Mouse (Mus musculus) B cell, adult 2 months (primary cell): Measurements from ENCODE around the gene St8sia4.

Experiments used
- DNase-seq, 2 experiments: peaks; one replicate each; pipeline ENCODE4 v3.0.0; 2022

The St8sia4 gene

DNA sequence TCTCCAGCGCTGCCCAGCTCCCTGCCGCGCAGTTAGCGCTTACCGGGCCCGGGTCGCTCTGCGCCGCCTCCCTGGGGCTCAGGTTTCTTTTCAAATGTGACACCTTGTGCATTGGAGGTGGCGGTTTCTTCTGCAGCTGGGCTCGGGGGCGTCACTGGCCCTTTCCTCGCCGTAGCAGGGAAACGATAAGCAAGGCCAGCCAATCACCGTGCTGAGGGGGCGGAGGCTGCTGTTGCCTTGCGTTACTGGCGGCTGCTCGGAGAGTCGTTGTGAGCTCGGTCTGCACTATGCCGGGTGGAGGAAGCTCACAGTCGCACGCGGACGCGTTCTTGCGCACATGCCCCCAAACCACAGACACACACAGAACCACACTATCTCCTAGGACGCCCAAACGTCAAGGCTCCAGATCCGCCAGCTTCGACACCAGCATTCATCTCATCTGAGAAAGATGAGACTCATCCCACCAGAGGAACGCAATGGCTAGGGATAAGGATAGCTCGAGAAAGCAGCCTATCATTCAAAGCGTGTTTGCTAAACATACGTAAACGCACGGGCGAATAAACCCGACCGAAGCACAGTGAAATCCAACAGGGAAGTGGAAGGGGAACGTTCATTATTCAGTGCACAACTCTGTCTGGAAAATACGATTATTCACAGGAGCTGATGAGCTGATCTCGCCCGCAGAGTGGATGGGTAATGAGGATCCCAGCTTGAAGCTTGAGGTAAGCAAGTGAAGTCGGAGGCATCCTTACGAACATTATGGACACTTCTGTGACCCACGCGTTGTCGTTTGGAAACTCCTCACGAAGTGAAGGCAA lies at the start of gene St8sia4:
Gene St8sia4, minus strand, starts transcription at position 137 of the 818 bp plus-strand sequence.
- peak; percentile 90 to 92 for DNase-seq

DNA sequence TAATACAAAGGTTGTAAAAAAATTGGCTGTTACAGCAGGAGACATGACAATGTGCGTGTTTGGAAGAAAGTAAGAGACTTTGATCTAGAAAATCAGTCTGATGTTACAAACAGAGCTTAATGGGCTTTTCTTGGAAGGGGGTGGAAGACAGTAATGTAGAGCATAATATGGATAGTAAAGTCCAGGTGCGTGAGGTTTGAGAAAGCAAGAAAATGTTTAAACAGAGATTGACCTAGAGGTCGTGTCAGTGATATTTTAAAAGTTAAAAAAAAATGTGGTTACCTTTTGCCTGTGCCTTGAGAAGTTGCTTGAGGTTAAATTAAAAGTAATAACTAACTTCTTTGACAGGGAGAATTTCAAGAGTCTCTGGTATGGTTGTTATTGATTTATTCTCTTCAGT lies 41.8 kb upstream of the St8sia4 start:
- no peak for DNase-seq

DNA sequence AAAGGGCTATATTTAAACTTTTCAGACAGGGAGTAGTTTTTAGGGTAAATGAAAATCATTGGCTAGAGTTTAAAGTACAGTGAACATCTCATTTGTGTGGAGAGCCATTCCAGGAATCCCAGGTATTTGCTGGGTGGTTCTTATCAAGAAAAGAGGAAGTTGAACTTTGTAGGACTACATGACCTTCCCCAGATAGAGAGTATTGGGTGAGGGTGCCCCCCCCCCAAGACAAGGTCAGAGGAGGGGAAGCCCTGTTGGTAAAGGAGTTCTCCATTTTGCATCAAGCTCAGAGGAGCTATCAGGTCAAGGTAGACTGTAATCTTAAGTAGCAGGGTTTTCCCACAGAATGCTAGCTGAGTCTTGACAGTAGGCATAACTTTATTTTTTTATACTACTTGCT lies 32.5 kb upstream of the St8sia4 start:
- DNase-seq = no peak

DNA sequence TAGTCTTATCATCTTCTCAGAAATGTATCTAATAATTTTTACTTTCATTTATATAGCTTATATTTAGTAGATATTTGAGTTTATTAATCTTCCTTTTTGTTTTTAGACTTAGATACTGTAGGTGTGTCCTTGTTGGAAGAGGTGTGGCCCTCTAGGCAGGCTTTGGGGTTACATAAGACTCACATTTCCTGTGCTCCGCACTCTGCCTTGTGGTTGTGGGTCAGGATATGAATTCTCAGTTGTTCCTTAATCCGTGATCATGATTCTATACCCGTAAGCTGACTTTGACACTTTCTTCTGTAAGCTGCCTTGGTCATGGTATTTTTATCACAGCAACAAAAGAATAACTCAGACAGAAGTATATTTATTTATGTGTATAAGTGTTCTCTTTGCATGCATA lies 6.7 kb upstream of the St8sia4 start:
- DNase-seq = no peak

DNA sequence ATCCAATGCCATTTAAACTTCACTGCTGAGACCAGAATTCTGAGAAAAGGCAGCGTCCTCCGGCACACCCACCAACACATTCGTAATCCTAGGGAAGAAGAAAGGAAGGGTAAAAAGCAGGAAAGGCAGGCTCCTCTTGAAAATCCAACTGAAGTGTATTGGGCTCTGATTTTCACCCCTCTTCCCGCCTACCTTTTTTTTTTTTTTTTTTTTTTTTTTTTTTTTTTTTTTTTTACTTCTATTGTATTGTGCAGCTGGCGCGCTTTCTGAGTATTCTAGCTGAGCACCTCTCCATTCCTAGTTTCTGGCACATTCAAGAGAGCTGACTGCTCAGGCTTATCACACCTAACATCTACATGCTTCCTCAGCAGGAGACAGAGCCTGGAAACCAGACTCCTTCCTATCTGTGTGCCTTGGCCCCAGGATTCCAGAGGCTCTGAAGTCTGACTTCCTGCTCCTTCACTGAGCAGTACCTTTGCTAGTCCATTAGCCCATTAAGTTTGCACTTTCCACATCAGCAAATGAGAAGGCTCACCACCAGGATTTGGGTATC lies 958 bp upstream of the St8sia4 start:
- no peak for DNase-seq

DNA sequence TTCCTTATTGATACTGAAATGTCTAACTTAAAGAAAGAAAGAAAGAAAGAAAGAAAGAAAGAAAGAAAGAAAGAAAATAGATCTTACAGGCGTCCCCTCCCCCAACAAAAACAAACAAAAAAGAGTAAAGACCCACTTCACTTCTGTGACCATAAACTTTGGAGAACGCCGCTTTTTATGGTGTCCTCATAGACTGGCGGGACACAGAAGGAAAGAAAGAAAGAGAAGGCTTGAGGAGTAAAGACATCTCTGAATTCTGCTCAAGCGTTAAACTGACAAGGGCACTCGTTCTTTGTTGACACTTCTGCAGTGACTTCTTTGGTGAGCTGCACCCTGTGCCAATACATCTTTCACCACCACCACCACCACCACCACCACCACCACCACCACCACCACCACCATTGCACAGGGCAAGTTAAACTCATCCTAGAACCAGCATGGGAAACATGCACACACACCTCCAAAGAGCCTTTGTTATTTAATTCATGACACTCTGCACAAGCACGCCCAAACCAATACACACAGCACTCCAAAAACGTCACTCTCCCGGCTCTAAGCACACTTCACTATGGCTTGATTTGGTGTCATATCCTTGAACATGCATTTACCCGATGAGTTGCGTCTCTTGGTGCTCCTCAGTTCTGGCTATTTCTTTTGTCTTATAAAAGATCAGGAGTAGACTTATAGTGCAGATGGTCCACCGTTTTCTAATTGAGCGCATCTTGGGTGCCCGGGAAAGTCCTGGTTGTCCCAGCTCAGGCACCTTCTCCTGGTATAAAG lies 640 bp downstream of the St8sia4 start:
- peak; percentile 39 to 50 for DNase-seq

DNA sequence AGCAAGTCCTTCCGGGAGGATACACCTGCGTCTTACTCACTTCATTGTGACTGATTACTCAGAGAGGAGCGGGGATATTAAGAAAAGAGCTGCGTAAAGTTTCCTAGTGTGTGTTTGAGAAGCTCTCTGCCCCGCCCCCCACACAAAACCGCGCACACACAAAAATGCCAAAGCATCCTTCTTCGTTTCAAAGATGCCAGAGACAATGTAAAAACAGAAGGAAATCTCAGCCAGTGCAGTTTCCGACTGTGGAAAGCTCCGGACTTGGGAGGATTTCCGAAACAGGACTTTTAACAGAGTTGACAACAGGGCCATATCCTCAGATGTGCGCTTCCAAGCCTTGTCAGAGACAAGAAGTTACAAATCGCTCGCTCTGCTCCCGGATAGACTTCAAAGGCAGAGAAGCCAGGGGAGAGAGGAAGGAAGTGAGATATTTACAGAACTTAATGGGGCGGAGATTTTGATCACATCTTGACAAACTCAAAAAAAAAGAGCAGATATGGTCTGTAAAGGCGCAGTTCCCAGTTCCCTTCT lies 1.4 kb downstream of the St8sia4 start:
- DNase-seq = peak; percentile 65 to 66

DNA sequence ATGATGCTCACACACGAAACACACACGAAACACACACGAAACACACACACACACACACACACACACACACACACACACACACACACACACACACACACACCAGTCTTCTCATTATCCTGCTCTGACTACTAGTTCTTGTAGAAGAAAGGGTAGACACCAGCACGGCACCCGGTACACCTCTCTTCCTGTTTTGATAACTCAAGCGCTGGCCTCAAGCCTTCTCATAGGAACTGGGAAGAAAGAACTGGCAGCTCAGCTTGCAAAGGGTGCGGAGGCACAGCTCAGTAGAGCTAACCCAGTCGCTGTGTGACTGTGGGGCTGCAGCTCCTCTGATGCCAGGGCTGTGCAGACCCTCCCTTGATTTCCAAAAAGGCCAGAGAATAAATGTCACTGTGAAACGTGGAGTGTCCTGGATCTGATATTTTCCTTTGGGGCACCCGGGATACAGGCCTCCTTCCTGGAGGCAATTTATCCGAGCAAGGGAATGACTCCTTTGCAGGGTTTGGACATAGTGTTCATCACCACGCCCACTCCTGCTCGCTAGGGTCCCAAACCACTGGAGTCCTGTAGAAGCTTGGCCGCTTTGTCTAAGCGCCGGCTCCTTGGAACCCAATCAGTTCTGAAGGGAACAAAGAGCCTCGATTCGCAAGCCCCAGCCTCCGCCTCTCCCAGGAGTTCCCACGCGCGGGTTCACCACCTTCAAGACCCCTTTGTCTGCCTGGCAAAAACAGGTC lies 2.2 kb downstream of the St8sia4 start:
- peak; percentile 61 to 69 for DNase-seq

DNA sequence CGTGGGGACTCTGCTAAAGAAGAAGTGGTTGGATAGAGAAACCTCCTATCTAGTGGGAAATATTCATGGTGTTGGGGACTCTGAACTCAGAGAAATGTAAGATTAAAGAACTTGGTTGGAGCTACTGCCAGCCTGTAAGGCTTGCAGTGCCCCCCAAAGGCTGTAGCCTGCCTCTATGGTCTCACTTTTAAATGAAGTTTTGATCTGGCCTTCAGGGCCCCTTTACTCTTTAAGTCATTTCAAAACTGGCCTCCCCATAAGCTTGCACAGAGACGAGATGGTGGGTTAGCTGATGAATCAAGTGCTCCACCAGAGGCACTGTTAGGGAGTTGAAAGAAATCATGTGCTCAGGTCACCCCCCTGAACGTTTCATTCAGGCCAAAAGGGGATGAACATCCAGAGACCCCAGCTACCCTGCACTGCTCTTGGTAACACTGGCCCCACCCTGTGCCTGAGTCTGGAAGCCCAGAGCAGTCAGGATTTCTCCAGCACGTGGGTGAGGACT lies 3.0 kb downstream of the St8sia4 start:
- DNase-seq = peak; percentile 54 to 57

DNA sequence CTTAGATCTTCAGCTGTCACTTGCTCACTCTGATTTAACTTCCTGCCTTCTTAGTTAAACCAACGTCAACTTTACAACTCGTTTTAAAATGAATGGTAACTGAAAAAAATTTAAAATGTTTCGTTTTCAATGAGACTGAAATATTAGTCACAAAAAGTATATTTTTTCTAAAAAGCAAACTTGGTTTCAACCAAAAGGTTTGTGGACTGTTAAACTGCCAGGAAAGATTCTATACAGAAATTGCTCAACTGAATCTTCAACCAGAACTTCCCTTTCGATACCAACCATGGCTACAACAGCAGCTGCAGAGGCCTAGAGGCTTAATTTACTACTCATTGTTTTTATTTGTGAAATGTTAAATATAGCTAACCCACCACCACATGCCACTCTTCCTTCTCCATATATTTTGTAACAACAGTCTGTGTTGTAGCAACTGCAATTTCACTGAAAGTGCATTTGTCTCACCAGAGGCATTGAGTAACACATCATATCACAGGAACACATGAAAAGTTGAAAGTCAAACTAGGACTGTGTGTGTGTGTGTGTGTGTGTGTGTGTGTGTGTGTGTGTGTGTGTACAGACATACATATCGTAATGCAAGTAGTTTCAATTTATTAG lies 10.2 kb downstream of the St8sia4 start:
- DNase-seq = peak; percentile 53 to 58

DNA sequence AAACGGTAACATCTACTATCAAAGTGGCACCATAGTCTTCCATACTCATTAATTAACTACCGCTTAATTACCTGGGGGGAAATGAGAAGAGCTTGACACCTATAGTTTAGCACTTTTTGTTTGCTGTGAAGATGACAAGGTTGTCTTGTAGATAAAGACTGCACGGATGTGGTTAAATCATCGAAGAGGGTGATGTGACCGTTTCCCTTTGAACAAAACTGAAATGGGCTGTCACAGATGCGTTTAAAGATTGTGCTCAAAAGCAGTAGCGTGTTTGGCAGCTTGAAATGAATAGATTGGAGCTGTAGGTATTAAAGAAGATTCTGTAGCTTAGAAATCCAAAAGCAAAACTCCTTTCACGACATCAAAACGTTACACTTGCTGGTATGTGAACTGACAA lies 11.8 kb downstream of the St8sia4 start:
- DNase-seq = peak; percentile 45 to 50

DNA sequence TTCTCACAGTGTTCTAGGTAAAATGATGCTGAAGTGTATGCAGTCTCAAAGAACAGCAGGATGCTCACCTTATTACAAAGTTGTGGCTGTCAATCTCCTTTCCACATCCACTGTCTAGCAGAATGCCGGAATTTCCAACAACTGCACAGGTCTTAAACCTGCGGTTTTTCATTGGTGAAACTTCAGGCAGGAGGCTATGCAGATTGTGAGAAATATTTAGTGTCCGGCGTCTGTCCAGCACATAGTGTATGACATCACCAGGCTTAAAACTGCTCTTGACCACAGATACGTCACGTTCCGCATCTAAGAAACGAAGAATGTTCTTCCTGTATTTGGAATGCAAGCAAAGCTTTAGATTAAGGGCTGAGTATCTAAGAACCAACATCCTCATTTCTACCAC lies 13.9 kb downstream of the St8sia4 start:
- DNase-seq = no peak

DNA sequence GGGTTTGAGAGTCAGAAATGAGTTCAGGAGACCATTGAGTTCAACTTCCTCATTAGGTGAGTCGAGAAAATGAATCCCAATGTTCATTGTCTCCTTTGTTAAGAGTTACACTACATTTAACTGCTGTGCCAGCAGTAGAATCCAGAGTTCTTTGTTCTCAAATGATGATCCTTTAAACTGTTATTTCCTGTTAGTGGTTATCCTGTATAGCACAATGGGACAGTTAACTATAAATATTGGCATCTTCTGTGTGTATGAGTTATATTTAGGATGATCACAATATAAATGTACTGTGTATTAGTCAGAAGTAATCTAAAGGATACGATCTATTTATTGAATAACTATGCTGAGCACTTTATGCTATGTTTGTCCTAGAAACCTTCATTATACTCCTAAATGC lies 23.1 kb downstream of the St8sia4 start:
- no peak for DNase-seq

DNA sequence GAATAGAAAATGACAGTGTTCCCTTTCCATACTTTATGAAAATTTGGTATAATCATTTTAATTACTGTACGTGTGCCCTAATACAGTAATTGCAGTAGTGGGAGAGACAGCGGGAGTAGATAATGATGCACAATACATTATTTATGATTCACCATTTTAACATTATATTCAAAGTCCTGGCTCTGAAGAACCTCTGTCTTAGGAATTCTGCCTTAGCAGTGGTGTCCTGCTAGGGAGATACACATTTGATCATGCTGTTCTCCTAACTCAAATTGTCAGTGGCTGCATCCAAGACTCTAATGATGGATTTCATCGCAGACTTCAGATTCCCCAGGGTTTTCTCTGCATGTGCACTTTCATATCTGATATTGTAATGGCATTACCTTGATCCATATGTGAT lies 28.4 kb downstream of the St8sia4 start:
- no peak for DNase-seq

DNA sequence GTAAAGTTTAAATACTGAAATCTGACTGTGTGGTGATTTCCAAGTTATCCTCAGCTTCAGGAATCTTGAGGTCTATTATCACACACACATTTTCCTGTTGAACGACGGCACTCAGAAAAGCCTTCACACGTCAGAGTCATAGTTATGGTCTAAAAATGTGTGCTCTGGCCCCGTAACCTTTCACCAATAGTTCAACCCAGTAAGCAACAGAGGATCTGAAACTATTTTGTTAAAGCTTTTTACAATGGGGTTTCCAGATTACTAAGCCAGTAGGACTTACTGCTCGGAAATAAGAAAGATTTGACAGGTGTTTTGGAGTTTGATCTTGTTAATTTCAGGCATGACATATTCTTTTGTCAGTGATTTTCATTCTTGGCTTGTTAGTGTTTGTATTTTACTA lies 43.0 kb downstream of the St8sia4 start:
- peak in 1 of 2 experiments; percentile 35 for DNase-seq

DNA sequence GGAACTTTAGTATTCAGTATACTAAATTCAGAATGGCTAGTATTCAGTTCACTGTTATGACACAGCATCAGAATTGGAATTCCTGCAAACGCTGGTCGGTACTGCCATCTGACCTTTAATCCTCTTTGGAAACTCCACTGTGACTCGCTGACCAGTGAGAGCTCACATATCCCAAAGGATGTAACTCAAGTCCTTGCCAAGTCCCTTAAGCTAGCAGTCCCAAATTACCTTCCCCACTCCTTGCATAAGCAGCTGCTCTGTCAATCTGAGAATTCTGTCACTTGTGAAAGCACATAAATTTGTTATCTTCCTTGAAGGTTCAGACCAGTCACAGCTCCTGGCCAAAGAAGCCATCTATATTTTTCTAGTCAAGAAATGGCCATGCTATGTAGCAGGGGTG lies 48.7 kb downstream of the St8sia4 start:
- DNase-seq = no peak

DNA sequence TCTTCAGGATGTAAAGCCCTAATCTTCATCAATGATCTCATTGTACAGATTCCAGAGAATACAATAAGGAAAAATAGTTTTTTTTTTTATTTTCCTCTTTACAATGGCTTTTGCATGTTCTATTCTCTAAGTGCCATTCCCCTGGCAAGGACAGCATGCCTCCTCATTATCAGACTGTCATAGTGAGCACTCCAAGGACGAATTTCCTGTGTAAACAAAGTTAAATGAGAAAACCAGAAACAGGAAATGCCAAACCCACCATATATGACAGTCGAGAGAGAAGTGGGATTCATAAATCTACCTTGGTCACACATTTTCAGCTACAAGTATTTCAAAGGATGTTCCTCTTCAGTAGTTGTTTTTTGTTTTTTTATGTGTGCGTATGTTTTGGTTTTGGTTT lies 49.2 kb downstream of the St8sia4 start:
- no peak for DNase-seq

DNA sequence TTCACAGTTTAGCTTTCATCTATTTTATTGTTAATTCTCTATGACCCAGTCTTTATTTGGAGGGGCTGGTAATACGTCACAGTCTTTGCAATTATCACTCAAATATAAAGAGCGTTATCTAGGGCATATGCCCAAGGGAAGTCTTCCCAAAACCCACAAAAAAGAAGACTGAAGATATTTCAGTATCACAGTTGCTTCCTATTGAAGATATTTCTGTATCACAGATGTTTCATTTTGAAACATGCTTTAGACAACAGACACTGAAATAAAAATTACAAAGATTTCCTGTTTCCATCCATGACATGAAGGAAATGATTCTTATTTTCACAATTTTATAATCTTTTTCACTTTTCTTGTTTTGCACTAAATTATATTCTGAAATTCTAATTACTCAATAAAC lies 57.4 kb downstream of the St8sia4 start:
- DNase-seq = no peak

DNA sequence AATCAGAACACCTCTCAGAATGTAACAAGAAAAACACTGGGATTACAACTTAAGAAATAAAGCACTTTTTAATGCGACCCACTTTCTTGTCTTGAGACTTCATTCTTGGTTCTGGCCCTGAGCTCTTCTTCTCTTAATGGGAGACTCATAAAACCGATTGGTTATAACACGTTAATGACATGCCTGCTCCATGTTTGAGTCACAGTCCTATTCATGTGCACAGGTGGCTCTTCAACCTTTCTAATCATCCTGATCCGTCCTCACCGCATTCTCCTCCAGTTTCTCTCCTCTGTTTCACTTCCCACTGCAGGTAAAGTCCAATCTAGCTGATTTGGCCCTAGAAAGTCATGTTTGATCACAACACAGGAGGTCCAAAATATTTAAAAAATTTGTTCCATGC lies 58.3 kb downstream of the St8sia4 start:
- no peak for DNase-seq

DNA sequence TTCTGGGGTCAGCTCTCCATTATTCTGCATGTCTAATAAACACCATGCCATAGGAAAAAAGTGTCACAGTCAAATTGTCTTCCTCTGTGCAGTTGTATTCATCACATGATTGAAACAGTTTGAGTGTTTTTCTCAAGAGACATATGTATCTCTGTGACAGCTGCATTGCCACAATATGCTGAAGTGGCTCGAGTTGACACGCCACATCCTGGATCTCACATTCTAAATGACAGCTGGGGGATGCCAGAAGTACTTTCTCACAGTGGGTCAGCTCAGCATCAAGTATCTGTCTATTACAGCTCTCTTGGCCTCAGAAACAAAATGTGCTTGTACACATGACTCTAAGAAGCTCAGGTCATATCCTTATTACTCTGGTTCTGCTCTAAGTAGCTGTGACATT lies 61.9 kb downstream of the St8sia4 start:
- peak; percentile 43 to 47 for DNase-seq

DNA sequence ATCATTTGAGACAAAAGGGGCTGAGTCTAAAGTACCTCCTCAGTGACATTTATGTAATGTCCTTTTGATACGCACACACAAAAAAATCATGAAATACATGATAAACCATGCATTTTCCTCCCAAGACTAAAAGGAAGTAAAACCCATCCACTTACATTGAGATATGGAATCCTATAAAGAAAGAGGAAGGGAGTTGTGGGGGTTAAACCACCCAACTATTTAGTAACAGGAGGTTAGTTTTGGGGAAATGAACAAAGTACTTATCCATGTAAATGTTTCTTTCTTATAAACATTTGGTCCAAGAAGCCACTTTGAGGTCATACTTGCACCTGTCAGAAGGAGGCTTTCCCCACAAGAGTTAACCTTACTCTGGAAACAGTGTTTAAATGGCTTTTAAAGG lies 69.3 kb downstream of the St8sia4 start:
- no peak for DNase-seq

DNA sequence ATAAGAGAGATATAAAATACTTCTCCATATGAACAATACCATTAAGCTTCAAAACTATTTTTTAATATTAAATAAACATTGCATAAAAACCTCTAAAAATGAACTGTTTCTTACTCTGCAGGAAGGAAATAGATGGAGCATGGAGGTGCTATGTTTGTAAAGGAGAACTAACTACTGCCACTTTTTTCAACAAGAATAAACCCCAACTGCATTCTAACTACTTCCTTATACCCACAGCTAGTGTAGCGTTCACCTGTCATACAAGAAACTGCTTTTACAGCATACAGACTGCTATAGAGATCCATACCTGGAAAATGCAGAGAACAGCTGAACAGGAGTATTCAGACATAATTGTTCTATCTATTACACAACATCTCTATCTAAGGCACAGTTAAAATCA lies 70.5 kb downstream of the St8sia4 start:
- DNase-seq = no peak
